Mouse (Mus musculus) gastrocnemius, postnatal 36 days (tissue): ENCODE results near the gene Zfp54. TPM values are rescaled to one million over a fixed set of nuclear protein-coding genes. Genes with fewer than 3 reads are reported as not detected.
A peak's percentile ranks its signal among the peaks of the same experiment; 100 is the strongest.
"Not testable (repeated sequence)": the region's sequence is repeated elsewhere in the genome, so short reads cannot be mapped to it uniquely, and the experiment has no call there.

Source experiments
- DNase-seq, 2 experiments: peaks; one replicate each; pipeline ENCODE4 v3.0.0; 2022
- intact Hi-C: fragments of 180-260 bp; cut with DNase I; formaldehyde crosslinking; loops from one replicate; pipeline ENCODE4 v1.15.1; 2025
- long read RNA-seq, 2 experiments: library from polyadenylated mRNA; stranded (forward); transcript quantifications; one replicate each; pipeline ENCODE4 v2.0.0; 2021
- total RNA-seq, 2 experiments: library from RNA; stranded (reverse); gene quantifications; 2 replicates each; pipeline ENCODE4 v1.2.3; 2021

Zfp54 gene
- total RNA-seq: under 1 TPM; 0.49 to 0.74 TPM
- long read RNA-seq, experiment 1, partial matches to known transcripts: 0 of 1 reads
- long read RNA-seq, experiment 1, other reads (novel, unspliced or antisense): 0 of 1 reads
- long read RNA-seq, experiment 2: 0 reads

DNA sequence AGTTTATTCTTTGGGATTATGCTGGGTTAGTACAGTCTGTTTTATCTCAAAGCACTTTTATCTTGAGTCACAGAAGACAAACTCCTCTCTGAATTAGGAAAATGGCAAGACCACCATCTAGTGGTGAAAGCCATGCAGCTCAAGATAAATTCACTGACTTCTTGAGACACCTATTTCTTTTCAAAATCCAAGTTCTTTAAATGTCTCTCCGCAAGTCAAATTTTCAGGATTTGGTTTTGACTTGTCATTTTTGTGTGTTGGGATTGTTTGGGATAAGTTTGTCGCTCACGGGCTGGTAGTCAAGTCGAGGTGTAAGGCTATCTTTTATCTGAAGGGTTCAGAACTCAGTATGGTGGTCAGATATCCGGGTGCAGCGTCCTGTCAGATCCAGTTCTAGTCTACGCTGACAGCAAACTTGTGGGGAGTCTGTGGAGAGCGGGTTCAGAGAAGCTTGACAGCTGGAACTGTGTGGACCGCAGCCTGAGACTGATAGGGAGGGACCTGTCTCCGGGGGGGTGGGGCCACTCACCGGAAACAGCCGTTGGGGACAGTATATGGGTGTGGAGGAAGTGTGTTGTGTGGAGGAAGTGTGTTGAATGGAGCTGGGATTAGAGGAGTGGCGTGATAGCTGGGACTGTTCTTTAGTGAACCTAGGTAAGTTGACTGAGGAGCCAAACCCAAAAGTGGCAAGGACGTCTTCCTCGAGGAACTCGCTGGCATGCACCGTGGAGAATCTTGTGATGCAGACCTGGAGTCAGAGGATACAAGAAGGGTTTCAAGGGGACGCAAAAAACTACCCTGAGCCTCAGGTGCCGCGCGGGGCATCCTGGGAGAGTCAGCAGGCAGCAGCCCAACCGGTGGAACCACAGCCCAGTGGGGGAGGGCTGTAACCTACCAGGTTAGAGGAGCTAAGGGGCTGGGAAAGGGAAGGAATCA is at the start of gene Zfp54:
Gene Zfp54 (plus strand): TSS at position 564 of the 936 bp plus-strand sequence.
- peak; percentile 39 to 54 for DNase-seq
- intact Hi-C loops: loop anchor here (5.0 kb wide), 1 partner anchor 151 kb away; no protein-coding TSS in a partner anchor

DNA sequence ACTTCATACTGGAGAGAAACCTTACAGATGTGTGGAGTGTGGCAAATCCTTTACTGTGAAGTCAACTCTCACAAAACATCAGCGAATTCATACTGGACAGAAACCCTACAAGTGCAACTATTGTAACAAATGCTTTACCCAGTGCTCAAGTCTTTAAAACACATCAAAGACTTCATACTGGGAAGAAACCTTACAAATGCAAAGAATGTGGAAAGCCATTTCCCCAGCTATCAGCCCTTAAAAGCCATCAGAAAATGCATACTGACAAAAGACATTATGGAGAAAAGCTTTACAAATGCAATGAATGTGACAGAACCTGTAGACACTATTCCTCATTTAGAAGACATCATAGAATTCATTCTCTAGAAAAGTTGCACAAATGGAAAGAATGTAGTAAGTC is 47.7 kb upstream of the Zfp54 start:
- intact Hi-C loops: no loop called here
- DNase-seq: no peak

DNA sequence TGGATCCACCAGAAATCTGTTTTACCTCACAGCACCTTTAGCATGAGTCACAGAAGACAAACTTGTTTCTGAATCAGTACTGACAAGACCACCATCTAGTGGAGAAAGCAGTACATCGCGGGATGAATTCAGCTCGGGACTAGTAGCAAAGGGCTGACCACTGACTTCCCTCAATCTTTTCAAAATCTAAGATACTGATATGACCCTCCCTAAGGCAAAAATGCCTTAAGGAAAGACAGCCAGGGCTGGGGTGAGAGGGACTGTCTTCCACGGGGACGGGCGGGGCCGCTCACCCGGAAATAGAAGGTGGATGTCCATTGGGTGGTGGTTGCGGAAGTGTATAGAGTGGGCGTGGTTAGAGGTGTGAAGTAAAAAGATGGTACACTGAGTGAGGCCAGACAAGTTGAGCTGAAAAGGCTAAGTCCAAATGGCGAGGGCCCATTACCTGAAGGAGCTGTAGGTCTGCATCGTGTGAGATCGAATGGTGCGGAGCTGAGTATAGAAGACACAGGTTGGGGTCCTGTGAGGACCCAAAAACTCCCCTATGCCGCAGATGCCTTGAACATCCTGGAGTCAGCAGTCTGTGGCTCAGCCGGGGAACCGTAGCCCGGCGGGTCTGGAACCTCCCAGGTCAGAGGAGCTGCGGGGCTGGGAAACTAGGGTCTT is 39.5 kb upstream of the Zfp54 start, which contains the start of gene Zfp677:
Gene Zfp677 (plus strand): TSS at position 358 of the 666 bp plus-strand sequence.
- intact Hi-C loops: no loop called here
- peak; percentile 34 to 35 for DNase-seq

DNA sequence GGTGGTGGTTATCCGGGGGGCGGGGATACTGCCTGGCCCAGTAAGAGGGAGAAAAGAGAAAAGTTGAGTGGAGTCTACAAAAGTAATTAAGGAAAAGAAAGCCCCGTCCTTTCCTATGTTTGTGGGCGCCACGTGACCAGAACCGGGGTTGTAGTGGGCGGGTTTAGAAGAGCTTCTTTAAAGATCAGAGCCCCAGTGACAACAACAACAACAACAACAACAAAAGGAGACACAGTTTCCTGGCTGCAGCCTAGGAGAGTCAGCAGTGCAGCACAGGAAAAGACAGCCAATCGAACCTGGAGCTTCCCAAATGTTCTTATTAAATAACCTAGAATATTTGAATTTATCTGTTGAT is 39.0 kb upstream of the Zfp54 start:
- intact Hi-C loops: no loop called here
- DNase-seq: no peak

DNA sequence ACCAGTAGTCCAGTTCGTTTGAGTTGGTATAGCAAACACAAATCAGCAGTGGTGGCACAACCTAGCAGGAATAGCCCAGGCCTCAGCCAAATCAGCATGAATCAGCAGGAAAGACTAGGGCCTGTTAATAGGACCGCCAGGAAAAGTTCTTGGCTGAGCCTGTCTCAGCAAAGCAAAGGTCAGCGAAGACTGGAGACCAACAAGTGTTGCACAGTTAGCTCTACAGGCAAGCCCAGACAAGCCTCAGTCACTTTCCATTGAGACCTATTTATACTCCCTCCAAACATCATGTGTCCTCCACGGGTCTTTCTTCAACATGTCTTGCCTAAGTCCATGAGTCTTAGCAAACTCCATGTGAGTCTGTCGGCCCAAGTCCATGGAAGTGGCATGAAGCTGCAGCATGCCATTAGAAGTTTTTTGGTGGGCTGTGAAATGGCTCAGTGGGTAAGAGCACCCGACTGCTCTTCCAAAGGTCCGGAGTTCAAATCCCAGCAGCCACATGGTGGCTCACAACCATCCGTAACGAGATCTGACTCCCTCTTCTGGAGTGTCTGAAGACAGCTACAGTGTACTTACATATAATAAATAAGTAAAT is 15.9 kb downstream of the Zfp54 start:
- intact Hi-C loops, DNase-seq: not testable (repeated sequence)

DNA sequence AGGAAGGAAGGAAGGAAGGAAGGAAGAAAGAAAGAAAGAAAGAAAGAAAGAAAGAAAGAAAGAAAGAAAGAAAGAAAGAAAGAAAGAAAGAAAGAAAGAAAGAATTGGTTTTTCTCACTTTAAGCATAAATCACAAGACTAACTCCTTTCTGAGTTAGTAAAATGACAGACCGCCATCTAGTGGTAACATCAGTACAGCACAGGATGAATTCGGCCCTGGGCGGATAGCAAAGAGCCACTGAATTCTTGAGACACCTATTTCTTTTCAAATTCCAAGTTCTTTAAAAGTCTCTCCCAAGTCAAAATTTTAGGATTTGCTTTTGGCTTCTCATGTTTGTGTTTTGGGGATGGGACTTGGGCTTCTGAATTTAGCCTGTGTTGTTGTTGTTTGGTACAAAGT is 26.6 kb downstream of the Zfp54 start:
- intact Hi-C loops: loop anchor here (2.0 to 5.0 kb wide), 2 partner anchors 55 to 68 kb away; no protein-coding TSS in a partner anchor
- DNase-seq: peak; percentile 25 to 46

DNA sequence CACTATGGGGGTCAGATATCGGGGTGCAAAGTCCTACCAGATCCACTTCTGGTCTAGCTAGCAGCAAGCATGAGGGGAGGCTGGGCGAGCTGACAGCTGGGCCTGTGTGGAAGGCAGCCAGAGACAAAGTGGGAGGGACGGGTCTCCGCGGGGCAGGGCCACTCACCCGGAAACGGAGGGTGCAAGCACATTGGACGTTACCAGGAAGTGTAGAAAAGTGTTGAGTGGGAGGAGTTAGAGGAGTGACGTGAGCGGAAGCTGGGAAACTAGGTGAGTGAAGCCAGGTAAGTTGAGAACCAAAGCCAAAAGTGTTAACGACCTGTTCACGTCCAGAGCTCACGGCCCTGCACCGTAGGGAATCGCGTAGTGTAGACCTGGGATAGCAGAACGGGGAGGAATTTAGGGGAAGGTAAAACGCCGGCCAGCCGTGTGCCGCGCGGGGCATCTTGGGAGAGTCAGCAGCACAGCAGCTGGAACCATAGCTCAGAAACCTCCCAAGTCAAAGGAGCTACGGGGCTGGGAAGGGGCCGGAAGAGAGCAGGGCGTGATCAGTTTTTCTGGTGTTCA is 27.2 kb downstream of the Zfp54 start, which contains the start of gene Zfp51:
Gene Zfp51 (plus strand): TSS at position 237 of the 567 bp plus-strand sequence.
- intact Hi-C loops: no loop called here

DNA sequence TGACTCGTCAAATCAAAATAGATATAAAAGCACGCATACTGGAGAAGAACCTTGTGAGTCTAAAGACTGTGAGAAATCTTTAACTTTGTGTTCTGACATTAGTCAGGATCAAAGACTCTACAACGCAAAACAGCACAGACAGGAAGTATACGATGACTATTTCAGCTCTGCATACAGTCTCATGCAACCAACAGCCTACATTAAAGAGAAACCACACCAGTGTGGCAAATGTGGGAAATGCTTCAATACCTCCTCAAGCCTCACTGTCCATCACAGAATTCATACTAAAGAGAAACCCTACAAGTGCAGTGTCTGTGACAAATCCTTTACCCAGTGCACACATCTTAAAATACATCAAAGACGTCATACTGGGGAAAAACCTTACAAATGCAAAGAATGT is 40.5 kb downstream of the Zfp54 start:
- no peak for DNase-seq
- intact Hi-C loops: no loop called here

More for the DNA sequence above, 27.2 kb downstream of the Zfp54 start, which contains the start of gene Zfp51:
- DNase-seq: peak; percentile 89 to 93

DNA sequence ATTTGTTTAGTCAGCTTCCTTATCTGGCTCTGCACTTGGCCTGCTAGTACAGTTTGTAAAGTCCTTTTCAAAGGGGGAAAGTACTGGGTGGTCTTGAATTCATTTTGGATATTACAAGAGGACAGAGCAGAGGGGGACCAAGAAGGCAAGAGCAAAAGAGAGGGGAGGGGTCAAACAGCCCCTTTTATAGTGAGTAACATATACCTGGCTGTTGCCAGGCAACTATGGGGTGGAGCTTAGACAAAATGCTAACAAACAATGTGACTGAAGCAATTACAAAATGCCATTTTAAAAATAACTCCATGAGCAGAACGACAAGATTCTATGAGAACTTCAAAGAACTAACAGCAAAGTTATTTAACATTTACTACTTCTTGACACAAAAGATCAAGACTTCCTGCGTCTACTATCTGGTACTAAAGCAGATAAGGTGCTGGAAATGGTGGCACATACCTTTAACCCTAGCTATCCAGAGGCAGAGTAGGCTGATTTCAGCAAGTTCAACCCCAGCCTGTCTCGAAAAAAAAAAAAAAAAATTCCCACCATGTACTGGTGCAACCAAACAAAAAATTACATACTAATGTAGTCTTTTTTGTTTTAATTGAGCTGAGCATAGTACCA is 49.1 kb downstream of the Zfp54 start:
- no peak for DNase-seq
- intact Hi-C loops: no loop called here

DNA sequence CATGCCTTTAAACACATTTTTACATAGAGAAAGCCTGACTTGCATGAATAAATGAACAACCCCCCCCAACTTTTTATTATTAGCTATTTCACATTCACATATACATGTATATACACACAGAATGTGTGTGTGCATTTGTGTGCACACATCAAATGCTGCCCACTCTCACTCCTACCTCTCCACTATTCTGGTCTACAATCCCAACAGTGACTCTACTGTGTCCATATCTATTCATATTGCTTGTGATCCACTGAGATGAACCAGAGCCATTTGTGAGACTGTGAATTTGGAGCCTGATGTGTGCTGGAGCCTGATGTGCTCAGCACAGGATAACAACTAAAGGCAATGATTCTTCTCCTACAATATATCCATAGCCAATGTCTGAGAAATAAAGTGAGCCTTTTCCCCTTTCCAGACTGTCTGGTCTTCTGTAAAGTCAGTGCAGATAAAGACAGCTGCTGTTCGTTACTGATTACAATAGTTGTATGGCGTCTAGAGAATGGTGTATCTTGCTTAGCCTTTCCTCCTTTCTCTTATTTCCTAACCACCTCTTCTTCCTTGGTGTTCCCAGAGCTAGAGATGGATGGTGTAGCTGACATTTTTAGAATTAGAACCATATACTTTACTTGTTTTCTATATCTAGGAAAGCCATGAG is 49.8 kb downstream of the Zfp54 start:
- intact Hi-C loops: no loop called here

DNA sequence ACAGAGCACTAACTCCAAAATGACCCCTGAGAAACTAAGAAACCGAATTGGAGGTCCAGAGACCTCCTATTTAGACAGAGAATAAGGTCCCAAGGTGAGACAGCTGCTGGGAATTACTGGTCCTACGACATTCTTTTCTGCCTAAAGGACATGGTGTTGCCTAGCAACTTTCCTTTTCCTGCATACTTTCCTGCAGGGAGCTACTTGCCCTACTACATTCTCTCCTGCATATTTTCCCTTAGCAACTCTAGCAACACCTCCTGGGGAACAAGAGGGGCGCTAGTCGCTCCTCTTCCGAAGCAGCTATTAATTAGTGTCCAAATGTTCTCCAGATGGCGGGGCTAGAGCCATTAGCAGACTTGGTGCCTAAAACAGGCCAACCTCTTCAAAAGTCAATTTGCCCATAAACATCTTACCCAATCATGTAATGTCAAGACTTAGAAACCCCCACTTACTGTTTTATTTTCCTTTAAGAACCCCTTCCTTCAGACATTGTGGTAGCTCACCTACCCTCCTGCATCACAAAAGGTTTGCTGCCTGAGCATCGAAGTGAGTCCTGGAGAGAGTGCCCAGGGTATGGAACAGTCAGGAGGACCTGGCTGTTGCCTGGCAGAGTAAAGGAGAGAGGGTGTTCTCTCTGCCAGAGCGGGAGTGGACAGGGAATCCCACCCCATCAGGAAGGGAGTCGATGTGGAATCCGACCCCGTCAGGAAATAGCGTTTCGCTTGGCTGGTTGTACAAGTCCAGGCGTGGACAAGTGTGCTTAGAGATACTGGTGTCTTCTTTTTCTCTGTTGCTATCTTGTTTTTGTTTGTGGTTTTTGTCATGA is 50.5 kb downstream of the Zfp54 start:
- intact Hi-C loops: no loop called here
- no peak for DNase-seq

More for the DNA sequence above, 49.8 kb downstream of the Zfp54 start:
- no peak for DNase-seq

DNA sequence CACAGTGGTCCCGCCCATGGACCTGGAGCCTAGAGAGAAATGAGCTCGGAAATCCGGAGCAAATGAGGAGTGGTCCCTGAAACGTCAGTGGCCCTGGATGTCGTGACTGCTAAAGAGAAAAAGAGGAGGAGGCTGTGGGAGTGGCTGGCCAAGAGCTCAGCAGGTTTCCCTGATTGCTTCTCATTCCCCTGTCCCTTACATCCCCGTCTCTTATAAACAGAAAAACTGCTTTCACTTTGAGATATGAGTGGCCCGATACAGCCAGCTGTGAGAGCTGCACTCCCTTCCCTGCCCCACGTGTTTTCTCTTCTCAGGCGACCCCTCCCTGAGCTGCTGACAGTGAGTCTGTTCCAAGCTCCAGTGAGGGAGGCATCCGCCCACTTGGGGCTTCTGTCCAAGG is 51.7 kb downstream of the Zfp54 start:
- DNase-seq: peak in 1 of 2 experiments; percentile 21
- intact Hi-C loops: not testable (repeated sequence)

DNA sequence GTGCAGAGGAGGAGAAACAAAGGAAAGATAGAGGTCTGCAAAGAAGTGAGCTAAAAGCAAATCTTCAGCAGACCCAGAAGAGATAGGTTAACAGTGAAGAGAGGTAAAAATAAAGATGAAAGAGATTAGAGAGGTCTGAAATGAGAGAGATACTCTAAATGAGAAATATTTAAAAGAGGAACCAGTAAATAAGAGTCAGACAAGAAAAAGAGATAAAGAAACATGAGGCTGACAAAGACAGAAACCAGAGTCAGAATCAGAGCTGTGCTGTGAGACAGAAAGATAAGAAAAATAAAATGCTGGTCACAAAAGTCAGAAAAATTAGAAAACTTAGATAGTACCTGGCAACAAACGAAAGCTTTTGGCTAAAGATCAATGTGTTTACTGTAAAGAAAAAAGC is 52.3 kb downstream of the Zfp54 start:
- intact Hi-C loops, DNase-seq: not testable (repeated sequence)

DNA sequence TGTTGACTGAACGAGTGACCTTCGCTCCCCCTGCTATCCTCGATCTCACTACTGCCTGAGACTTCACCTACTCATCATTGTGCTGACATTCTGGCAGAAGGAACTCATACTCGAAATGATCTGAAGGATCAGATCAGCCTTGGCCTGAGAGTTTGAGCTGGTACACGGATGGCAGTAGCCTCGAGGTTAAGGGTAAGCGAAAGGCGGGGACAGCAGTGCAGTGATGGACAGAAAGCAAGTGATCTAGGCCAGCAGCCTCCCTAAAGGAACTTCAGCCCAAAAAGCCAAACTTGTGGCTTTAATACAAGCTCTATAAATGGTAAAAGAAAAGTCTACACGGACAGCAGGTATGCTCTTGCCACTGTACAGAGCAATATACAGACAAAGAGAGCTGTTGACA is 53.3 kb downstream of the Zfp54 start:
- intact Hi-C loops, DNase-seq: not testable (repeated sequence)

DNA sequence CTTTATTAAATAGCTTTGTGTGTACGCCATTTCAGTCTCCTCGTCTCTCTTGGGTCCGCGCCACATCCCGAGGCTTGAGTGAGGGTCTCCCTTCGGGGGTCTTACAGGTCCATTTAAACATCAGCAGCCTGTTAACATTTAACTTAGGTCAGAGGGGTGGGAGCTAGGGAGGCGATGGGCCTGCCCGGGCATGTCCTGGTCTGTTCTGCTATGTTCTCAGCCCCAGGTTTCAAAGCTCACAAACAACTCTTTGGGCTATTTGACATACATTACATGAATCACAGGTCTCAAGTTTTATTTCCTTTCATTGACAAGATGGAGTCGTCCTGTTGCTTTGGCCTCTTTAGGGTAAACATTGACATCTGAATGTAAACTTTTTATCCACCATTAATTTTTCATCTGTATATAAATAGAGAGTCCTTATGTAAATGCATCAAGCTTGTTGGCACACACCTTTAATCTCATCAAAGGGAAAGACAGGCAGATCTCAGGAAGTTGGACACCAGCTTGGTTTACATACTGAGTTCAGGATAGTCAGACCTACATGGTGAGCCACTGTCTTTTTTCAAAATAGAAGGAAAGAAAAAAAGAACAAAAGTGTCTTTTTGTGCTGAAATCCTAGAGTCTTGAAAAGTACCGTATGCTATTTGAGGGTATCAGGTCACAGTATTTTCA is 55.2 kb downstream of the Zfp54 start:
- intact Hi-C loops, DNase-seq: not testable (repeated sequence)
